Mouse (Mus musculus): ENCODE measurements at regions not wholly inside any gene's neighbourhood (a gene's known extent, or its start where the extent isn't known, plus 50 kb on each side); places are given as distances from the start of the nearest gene placed in this dataset.
A peak's percentile ranks its signal among the peaks of the same experiment; 100 is the strongest.

DNA sequence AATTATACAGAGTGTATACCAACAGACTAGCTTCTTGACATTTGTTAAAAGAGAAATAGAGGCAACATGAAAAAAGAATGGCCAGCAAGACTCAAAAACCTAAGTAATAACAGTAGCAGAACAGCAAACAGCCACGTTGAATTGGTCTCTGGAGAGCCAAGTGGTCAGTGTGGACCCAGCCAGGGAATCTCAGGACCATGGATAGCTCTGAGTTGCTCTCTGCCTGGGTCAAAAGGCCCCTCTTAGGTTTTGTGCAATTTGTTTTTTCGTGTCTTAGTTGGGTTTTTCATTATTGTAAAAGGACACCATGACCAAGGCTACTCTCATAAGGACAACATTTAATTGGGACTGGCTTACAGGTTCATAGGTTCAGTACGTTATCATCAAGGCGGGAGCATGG lies 60.8 kb upstream of the Lclat1 start:
- CTCF ChIA-PET, result no interaction called here
- in situ Hi-C loops (cut with MboI; ENCODE audit: low pct_unique_long_range_greater_than_20kb), result no loop called here
- POLR2A ChIA-PET, result no interaction called here
- no peaks in the 10 kb centered on the region for H3K27me3 ChIP-seq
- DNase-seq (ENCODE audit: low read depth, low spot score) (no peak), ATAC-seq (no peak)
- no peak for TF ChIP-seq CTCF (IDR thresholded peaks at IDR 0.05)

DNA sequence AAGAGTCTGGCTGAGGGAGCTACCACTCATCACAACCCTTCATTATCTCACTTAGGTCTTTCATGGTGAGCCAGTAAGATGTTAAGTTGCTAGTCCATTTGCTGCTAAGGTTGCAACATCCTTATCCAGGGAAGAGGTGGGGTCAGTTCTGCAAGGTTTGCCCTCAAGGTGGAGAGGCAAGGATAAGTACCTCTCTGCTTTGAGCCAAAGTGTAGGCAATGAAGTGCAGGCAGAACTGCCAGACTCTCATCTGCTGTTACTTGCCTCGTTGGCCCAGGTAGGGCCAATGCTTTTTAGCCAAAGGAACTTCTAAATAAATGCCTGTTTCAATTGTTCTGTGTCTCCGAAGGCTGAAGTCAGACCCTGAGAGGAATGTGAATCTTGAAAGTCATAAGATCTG lies 59.6 kb upstream of the Lclat1 start:
- ATAC-seq (no peak), DNase-seq (ENCODE audit: low read depth, low spot score) (no peak)
- TF ChIP-seq CTCF (IDR thresholded peaks at IDR 0.05), result no peak
- in situ Hi-C loops (cut with MboI; ENCODE audit: low pct_unique_long_range_greater_than_20kb), result no loop called here
- POLR2A ChIA-PET, result no interaction called here
- no peaks in the 10 kb centered on the region for H3K27me3 ChIP-seq
- CTCF ChIA-PET, result interaction anchor here (1.8 kb wide), 1 partner anchor 9 kb away, joined by 5 read pairs; no protein-coding TSS in a partner anchor

DNA sequence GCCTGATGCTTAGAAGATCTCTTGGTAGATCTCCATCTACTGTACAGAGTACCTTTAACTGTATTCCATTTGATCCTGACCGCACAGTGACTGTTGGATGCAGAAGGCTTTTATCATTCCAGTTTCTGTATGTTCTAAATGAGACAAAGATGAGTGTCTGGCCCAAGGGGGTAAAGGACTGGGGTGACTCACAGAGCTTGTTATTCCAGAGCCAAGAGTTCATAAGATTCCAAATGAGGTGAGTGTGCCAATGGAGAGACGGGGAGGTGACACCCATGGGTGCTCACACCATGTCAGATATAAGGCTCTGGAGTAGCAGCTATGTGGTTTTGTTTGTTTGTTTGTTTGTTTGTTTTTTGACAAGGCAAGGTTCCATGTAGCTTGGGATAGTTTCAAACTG lies 54.8 kb upstream of the Lclat1 start:
- ChIA-PET POLR2A (interaction anchor here (0.6 to 0.9 kb wide), 2 partner anchors 24 to 87 kb away, joined by 3 read pairs; no protein-coding TSS in a partner anchor), CTCF (interaction anchor here (0.9 to 2.0 kb wide), 6 partner anchors 14 to 128 kb away, joined by 3 to 6 read pairs (median 4); no protein-coding TSS in a partner anchor)
- in situ Hi-C loops (cut with MboI; ENCODE audit: low pct_unique_long_range_greater_than_20kb), result no loop called here
- TF ChIP-seq CTCF (IDR thresholded peaks at IDR 0.05), result no peak
- H3K27me3 ChIP-seq, result no peaks in the 10 kb centered on the region
- DNase-seq (ENCODE audit: low read depth, low spot score) (peak; percentile 71), ATAC-seq (peak; percentile 94)

DNA sequence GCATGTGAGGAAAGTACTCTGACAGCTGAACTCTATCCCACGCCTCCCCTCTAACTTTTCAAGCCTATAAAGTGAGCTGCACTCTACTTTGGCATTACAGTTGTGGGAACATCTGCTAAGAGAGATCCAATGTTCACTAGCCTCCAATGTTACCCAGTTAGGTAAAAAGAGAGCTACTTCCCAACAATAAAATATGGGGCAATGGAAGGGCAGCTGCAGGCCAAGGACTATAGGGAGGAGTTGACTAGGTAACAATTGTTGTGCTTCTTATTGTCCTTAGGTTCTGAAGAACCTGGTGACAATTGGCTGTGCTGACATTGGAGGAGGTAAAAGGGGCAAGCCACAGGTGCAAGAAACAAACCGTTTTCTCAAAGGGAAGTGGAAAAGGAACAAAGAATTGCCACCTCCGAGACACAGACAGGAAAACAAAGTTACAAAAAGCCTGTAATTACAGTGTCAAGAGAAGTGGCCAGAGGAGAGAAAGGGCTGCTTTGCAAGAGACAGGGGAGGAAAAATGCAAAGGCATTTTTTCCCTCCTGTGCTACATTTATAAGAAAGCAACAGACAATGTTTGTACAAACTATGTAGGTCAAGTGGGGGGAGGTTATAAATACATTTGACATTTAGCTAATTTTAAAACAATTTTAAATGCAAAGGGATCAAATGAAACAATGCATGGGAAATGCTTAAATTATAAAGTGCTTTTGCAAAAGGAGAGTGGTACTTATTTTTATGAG lies 54.1 kb upstream of the Lclat1 start:
- DNase-seq (ENCODE audit: low read depth, low spot score) (no peak), ATAC-seq (no peak)
- in situ Hi-C loops (cut with MboI; ENCODE audit: low pct_unique_long_range_greater_than_20kb), result no loop called here
- no peak for TF ChIP-seq CTCF (IDR thresholded peaks at IDR 0.05)
- POLR2A ChIA-PET, result no interaction called here
- no peaks in the 10 kb centered on the region for H3K27me3 ChIP-seq
- CTCF ChIA-PET, result interaction anchor here (0.9 to 2.0 kb wide), 5 partner anchors 13 to 128 kb away, joined by 3 to 6 read pairs (median 4); no protein-coding TSS in a partner anchor

DNA sequence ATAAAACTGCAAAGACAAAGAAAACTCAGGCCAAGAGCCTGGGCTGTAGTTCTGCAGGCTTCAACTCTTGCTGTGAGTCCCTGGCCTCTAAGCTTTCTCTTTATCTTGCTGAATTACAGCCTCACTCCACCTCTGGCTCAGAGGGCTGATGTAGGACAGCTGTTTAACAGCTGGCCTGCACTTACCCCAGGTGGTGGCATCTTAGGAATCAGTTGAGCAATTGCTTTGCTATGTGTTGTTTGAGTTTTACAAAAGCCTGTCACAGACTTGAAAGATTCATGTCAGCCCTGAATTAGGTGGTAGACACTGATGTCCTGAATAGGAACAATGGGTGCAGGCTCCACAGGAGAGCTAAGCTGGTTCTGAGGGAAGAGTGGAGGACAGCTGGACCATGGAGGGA lies 53.6 kb upstream of the Lclat1 start:
- no peaks in the 10 kb centered on the region for H3K27me3 ChIP-seq
- TF ChIP-seq CTCF (IDR thresholded peaks at IDR 0.05), result no peak
- POLR2A ChIA-PET, result interaction anchor here (0.6 kb wide), 1 partner anchor 19 kb away, joined by 3 read pairs; no protein-coding TSS in a partner anchor
- in situ Hi-C loops (cut with MboI; ENCODE audit: low pct_unique_long_range_greater_than_20kb), result no loop called here
- DNase-seq (ENCODE audit: low read depth, low spot score) (no peak), ATAC-seq (no peak)
- CTCF ChIA-PET, result interaction anchor here (2.0 kb wide), 1 partner anchor 129 kb away, joined by 4 read pairs; no protein-coding TSS in a partner anchor

DNA sequence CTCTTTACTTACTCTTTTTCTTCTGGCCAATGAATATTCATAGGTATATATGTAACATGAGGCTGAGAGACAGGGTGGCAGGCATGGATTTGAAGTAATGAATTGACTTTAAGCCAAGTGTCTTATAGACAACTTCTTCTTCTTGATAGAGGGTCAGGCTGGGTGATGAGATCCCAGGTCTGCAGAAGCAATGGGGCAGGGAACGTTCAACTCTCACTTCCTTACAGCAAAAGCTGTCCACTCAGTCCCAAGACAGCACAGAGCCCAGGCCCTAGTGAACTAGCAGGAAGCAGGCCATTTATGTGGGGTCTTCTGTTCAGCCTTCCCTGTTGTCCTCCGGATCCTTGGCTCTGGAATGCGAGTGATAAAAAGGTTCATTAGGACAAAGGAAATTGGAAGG lies 52.6 kb upstream of the Lclat1 start:
- no peak for TF ChIP-seq CTCF (IDR thresholded peaks at IDR 0.05)
- CTCF ChIA-PET, result interaction anchor here (4.6 kb wide), 1 partner anchor 13 kb away, joined by 32 read pairs; no protein-coding TSS in a partner anchor
- DNase-seq (ENCODE audit: low read depth, low spot score), result no peak

DNA sequence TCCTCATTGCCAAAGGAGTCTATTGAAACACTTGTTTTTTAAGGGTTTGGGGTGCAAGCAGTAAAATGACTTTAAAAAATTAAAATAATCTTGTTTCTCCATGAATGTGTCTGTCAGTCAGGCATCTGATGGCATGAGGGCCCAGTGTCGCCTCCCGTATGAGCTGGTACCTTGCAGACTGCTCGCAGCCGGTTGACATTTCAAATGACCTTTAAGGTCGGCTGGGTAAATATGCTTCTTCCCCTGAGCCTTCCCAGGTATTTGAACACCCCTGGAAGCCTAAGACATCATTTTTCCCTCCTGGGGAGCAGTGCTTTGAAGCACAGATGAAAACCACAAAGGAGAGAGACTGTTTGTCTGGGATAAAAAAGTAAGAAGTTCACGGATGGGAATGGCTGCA lies 52.2 kb upstream of the Lclat1 start:
- in situ Hi-C loops (cut with MboI; ENCODE audit: low pct_unique_long_range_greater_than_20kb), result no loop called here
- TF ChIP-seq CTCF (IDR thresholded peaks at IDR 0.05), result no peak
- no peak for DNase-seq (ENCODE audit: low read depth, low spot score)
- CTCF ChIA-PET, result interaction anchor here (1.3 to 4.6 kb wide), 2 partner anchors 13 to 34 kb away, joined by 3 to 32 read pairs; no protein-coding TSS in a partner anchor
- no peak for ATAC-seq
- no peaks in the 10 kb centered on the region for H3K27me3 ChIP-seq
- POLR2A ChIA-PET, result no interaction called here

More for the DNA sequence above, 52.6 kb upstream of the Lclat1 start:
- H3K27me3 ChIP-seq, result no peaks in the 10 kb centered on the region
- in situ Hi-C loops (cut with MboI; ENCODE audit: low pct_unique_long_range_greater_than_20kb), result no loop called here
- ATAC-seq, result no peak
- POLR2A ChIA-PET, result interaction anchor here (0.6 kb wide), 1 partner anchor 22 kb away, joined by 3 read pairs; no protein-coding TSS in a partner anchor

DNA sequence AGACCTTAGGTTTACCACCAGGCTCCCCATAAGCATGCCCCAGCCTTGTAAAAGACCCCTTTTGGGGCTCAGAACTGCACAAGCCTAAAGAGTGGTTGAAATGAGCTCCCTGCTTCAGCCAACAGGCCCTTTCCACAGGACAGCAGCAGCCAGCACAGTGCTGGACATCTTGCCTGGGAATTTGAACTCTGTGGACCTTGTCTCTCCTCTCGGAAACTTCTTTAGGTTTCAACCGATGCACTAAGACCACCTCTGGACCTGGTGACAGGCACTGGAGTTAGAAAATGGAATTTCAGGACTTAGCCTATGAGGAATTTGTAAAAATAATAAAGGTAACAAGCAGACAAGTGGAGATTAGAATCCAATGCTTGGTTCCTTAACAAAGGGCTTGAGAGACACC lies 51.2 kb upstream of the Lclat1 start:
- ChIA-PET CTCF (interaction anchor here (1.0 to 4.6 kb wide), 3 partner anchors 12 to 35 kb away, joined by 3 to 32 read pairs (median 3); no protein-coding TSS in a partner anchor), POLR2A (interaction anchor here (0.7 kb wide), 1 partner anchor 59 kb away, joined by 3 read pairs; no protein-coding TSS in a partner anchor)
- no peaks in the 10 kb centered on the region for H3K27me3 ChIP-seq
- in situ Hi-C loops (cut with MboI; ENCODE audit: low pct_unique_long_range_greater_than_20kb), result no loop called here
- no peak for TF ChIP-seq CTCF (IDR thresholded peaks at IDR 0.05)
- no peak for DNase-seq (ENCODE audit: low read depth, low spot score)
- no peak for ATAC-seq
